Mouse (Mus musculus): ENCODE measurements at regions not wholly inside any gene's neighbourhood (a gene's known extent, or its start where the extent isn't known, plus 50 kb on each side); places are given as distances from the start of the nearest gene placed in this dataset.

- Histone ChIP-seq H3K4me3 (ENCODE audit: low read depth, low read length) (no peak overlapping the region), H3K27me3 (ENCODE audit: control insufficient read depth, insufficient read depth, low read length) (no peaks in the 10 kb centered on the region), H3K4me2 (replicated peaks; ENCODE audit: low read depth, low read length) (no peak overlapping the region), H3K4me1 (replicated peaks; ENCODE audit: control insufficient read depth, insufficient read depth, low read length) (no peaks in the 10 kb centered on the region), H3K9ac (ENCODE audit: low read depth, low read length) (no peak overlapping the region), H3K36me3 (ENCODE audit: control insufficient read depth, insufficient read depth, low read length) (no peaks in the 10 kb centered on the region), H3K27ac (ENCODE audit: low read depth, low read length) (no peak overlapping the region), H3K9me3 (ENCODE audit: control insufficient read depth, low read length) (no peaks in the 10 kb centered on the region)
- no peak for ATAC-seq (ENCODE audit: low FRiP score)
- DNase-seq (ENCODE audit: low spot score), result no peak
- 73% methylated on average over 6 of the region's 6 CpGs for WGBS
Measured at GRCm38 (mm10) chr2:106412158-106412557, 280.9 kb upstream of the Mpped2 start.

GRCm38 (mm10) chr2:106415474-106416019 is 277.5 kb upstream of the Mpped2 start:
- H3K27me3 ChIP-seq (ENCODE audit: control insufficient read depth, insufficient read depth, low read length), result no peaks in the 10 kb centered on the region
- no peaks in the 10 kb centered on the region for H3K4me1 ChIP-seq (replicated peaks; ENCODE audit: control insufficient read depth, insufficient read depth, low read length)
- no peak overlapping the region for H3K27ac ChIP-seq (ENCODE audit: low read depth, low read length)
- ATAC-seq (ENCODE audit: low FRiP score), result no peak
- H3K36me3 ChIP-seq (ENCODE audit: control insufficient read depth, insufficient read depth, low read length), result no peaks in the 10 kb centered on the region
- H3K9ac ChIP-seq (ENCODE audit: low read depth, low read length), result no peak overlapping the region
- WGBS, result 64% methylated on average over 7 of the region's 7 CpGs
- no peak for DNase-seq (ENCODE audit: low spot score)
- H3K4me2 ChIP-seq (replicated peaks; ENCODE audit: low read depth, low read length), result no peak overlapping the region
- H3K9me3 ChIP-seq (ENCODE audit: control insufficient read depth, low read length), result no peaks in the 10 kb centered on the region
- no peak overlapping the region for H3K4me3 ChIP-seq (ENCODE audit: low read depth, low read length)

- Histone ChIP-seq H3K36me3 (ENCODE audit: control insufficient read depth, insufficient read depth, low read length) (no peaks in the 10 kb centered on the region), H3K4me1 (replicated peaks; ENCODE audit: control insufficient read depth, insufficient read depth, low read length) (no peaks in the 10 kb centered on the region), H3K4me3 (ENCODE audit: low read depth, low read length) (no peak overlapping the region), H3K27me3 (ENCODE audit: control insufficient read depth, insufficient read depth, low read length) (no peaks in the 10 kb centered on the region), H3K9ac (ENCODE audit: low read depth, low read length) (no peak overlapping the region), H3K4me2 (replicated peaks; ENCODE audit: low read depth, low read length) (no peak overlapping the region), H3K27ac (ENCODE audit: low read depth, low read length) (no peak overlapping the region), H3K9me3 (ENCODE audit: control insufficient read depth, low read length) (no peaks in the 10 kb centered on the region)
- 64% methylated on average over 2 of the region's 2 CpGs for WGBS
- ATAC-seq (ENCODE audit: low FRiP score), result no peak
- no peak for DNase-seq (ENCODE audit: low spot score)
Measured at GRCm38 (mm10) chr2:106418181-106418580, 274.9 kb upstream of the Mpped2 start.

GRCm38 (mm10) chr2:106424974-106425373 is 268.1 kb upstream of the Mpped2 start:
- Histone ChIP-seq H3K36me3 (ENCODE audit: control insufficient read depth, insufficient read depth, low read length) (no peaks in the 10 kb centered on the region), H3K9me3 (ENCODE audit: control insufficient read depth, low read length) (no peaks in the 10 kb centered on the region), H3K9ac (ENCODE audit: low read depth, low read length) (no peak overlapping the region), H3K27me3 (ENCODE audit: control insufficient read depth, insufficient read depth, low read length) (no peaks in the 10 kb centered on the region), H3K4me3 (ENCODE audit: low read depth, low read length) (no peak overlapping the region), H3K27ac (ENCODE audit: low read depth, low read length) (no peak overlapping the region), H3K4me2 (replicated peaks; ENCODE audit: low read depth, low read length) (no peak overlapping the region), H3K4me1 (replicated peaks; ENCODE audit: control insufficient read depth, insufficient read depth, low read length) (no peaks in the 10 kb centered on the region)
- no peak for DNase-seq (ENCODE audit: low spot score)
- 51% methylated on average over 3 of the region's 3 CpGs for WGBS
- no peak for ATAC-seq (ENCODE audit: low FRiP score)

- H3K36me3 ChIP-seq (ENCODE audit: control insufficient read depth, insufficient read depth, low read length), result no peaks in the 10 kb centered on the region
- ATAC-seq (ENCODE audit: low FRiP score) (no peak), DNase-seq (ENCODE audit: low spot score) (no peak)
- no peak overlapping the region for H3K4me2 ChIP-seq (replicated peaks; ENCODE audit: low read depth, low read length)
- WGBS, result 48% methylated on average over 4 of the region's 4 CpGs
- H3K9ac ChIP-seq (ENCODE audit: low read depth, low read length), result no peak overlapping the region
- H3K27me3 ChIP-seq (ENCODE audit: control insufficient read depth, insufficient read depth, low read length), result no peaks in the 10 kb centered on the region
- H3K4me3 ChIP-seq (ENCODE audit: low read depth, low read length), result no peak overlapping the region
- no peaks in the 10 kb centered on the region for H3K9me3 ChIP-seq (ENCODE audit: control insufficient read depth, low read length)
- no peaks in the 10 kb centered on the region for H3K4me1 ChIP-seq (replicated peaks; ENCODE audit: control insufficient read depth, insufficient read depth, low read length)
- H3K27ac ChIP-seq (ENCODE audit: low read depth, low read length), result no peak overlapping the region
Measured at GRCm38 (mm10) chr2:106425451-106425881, 267.6 kb upstream of the Mpped2 start.

GRCm38 (mm10) chr2:106426010-106426409 is 267.1 kb upstream of the Mpped2 start:
- ATAC-seq (ENCODE audit: low FRiP score), result no peak
- no peaks in the 10 kb centered on the region for H3K36me3 ChIP-seq (ENCODE audit: control insufficient read depth, insufficient read depth, low read length)
- H3K4me2 ChIP-seq (replicated peaks; ENCODE audit: low read depth, low read length), result no peak overlapping the region
- no peaks in the 10 kb centered on the region for H3K9me3 ChIP-seq (ENCODE audit: control insufficient read depth, low read length)
- H3K27me3 ChIP-seq (ENCODE audit: control insufficient read depth, insufficient read depth, low read length), result no peaks in the 10 kb centered on the region
- H3K9ac ChIP-seq (ENCODE audit: low read depth, low read length), result no peak overlapping the region
- 93% methylated on average over 1 of the region's 1 CpGs for WGBS
- DNase-seq (ENCODE audit: low spot score), result no peak
- no peak overlapping the region for H3K27ac ChIP-seq (ENCODE audit: low read depth, low read length)
- H3K4me3 ChIP-seq (ENCODE audit: low read depth, low read length), result no peak overlapping the region
- H3K4me1 ChIP-seq (replicated peaks; ENCODE audit: control insufficient read depth, insufficient read depth, low read length), result no peaks in the 10 kb centered on the region

GRCm38 (mm10) chr2:106427237-106427636 is 265.8 kb upstream of the Mpped2 start:
- no peak overlapping the region for H3K4me2 ChIP-seq (replicated peaks; ENCODE audit: low read depth, low read length)
- ATAC-seq (ENCODE audit: low FRiP score), result no peak
- H3K9me3 ChIP-seq (ENCODE audit: control insufficient read depth, low read length), result no peaks in the 10 kb centered on the region
- H3K36me3 ChIP-seq (ENCODE audit: control insufficient read depth, insufficient read depth, low read length), result no peaks in the 10 kb centered on the region
- no peak overlapping the region for H3K9ac ChIP-seq (ENCODE audit: low read depth, low read length)
- DNase-seq (ENCODE audit: low spot score), result no peak
- no peaks in the 10 kb centered on the region for H3K4me1 ChIP-seq (replicated peaks; ENCODE audit: control insufficient read depth, insufficient read depth, low read length)
- H3K27ac ChIP-seq (ENCODE audit: low read depth, low read length), result no peak overlapping the region
- H3K4me3 ChIP-seq (ENCODE audit: low read depth, low read length), result no peak overlapping the region
- 0 out of 2 replicates have a peak, but pooled peaks cover 2% of the 10 kb centered on the region for H3K27me3 ChIP-seq (ENCODE audit: control insufficient read depth, insufficient read depth, low read length)
- WGBS, result 61% methylated on average over 7 of the region's 7 CpGs

- Histone ChIP-seq H3K36me3 (ENCODE audit: control insufficient read depth, insufficient read depth, low read length) (no peaks in the 10 kb centered on the region), H3K4me1 (replicated peaks; ENCODE audit: control insufficient read depth, insufficient read depth, low read length) (no peaks in the 10 kb centered on the region), H3K9me3 (ENCODE audit: control insufficient read depth, low read length) (no peaks in the 10 kb centered on the region), H3K4me3 (ENCODE audit: low read depth, low read length) (no peak overlapping the region), H3K4me2 (replicated peaks; ENCODE audit: low read depth, low read length) (no peak overlapping the region), H3K27ac (ENCODE audit: low read depth, low read length) (no peak overlapping the region), H3K9ac (ENCODE audit: low read depth, low read length) (no peak overlapping the region), H3K27me3 (ENCODE audit: control insufficient read depth, insufficient read depth, low read length) (peaks cover 14% of the 10 kb centered on the region)
- 68% methylated on average over 11 of the region's 11 CpGs for WGBS
- ATAC-seq (ENCODE audit: low FRiP score), result no peak
- no peak for DNase-seq (ENCODE audit: low spot score)
Measured at GRCm38 (mm10) chr2:106428909-106429308, 264.2 kb upstream of the Mpped2 start.

- peaks cover 22% of the 10 kb centered on the region for H3K27me3 ChIP-seq (ENCODE audit: control insufficient read depth, insufficient read depth, low read length)
- no peak overlapping the region for H3K27ac ChIP-seq (ENCODE audit: low read depth, low read length)
- H3K36me3 ChIP-seq (ENCODE audit: control insufficient read depth, insufficient read depth, low read length), result no peaks in the 10 kb centered on the region
- 0 out of 2 replicates have a peak overlapping the region, but pooled peaks have one; percentile 6 for H3K4me2 ChIP-seq (replicated peaks; ENCODE audit: low read depth, low read length)
- H3K9ac ChIP-seq (ENCODE audit: low read depth, low read length), result no peak overlapping the region
- H3K4me3 ChIP-seq (ENCODE audit: low read depth, low read length), result no peak overlapping the region
- DNase-seq (ENCODE audit: low spot score), result peak; percentile 80
- ATAC-seq (ENCODE audit: low FRiP score), result peak; percentile 49; the same call in 1 of the 2 replicates
- WGBS, result 38% methylated on average over 8 of the region's 8 CpGs
- H3K9me3 ChIP-seq (ENCODE audit: control insufficient read depth, low read length), result no peaks in the 10 kb centered on the region
- H3K4me1 ChIP-seq (replicated peaks; ENCODE audit: control insufficient read depth, insufficient read depth, low read length), result no peaks in the 10 kb centered on the region
Measured at GRCm38 (mm10) chr2:106431141-106431540, 261.9 kb upstream of the Mpped2 start.

All from hindbrain, embryonic 11.5 days (tissue).